Mouse (Mus musculus): ENCODE data around the gene Tlr5. TPM values are rescaled to one million over a fixed set of nuclear protein-coding genes. Genes with fewer than 3 reads are reported as not detected.

Gene Tlr5
- polyA plus RNA-seq (2016; fragmentation: Nextera tagmentation; extraction: Ambion mirVana), result 0.17 and 0.31 TPM in 2 replicates

DNA sequence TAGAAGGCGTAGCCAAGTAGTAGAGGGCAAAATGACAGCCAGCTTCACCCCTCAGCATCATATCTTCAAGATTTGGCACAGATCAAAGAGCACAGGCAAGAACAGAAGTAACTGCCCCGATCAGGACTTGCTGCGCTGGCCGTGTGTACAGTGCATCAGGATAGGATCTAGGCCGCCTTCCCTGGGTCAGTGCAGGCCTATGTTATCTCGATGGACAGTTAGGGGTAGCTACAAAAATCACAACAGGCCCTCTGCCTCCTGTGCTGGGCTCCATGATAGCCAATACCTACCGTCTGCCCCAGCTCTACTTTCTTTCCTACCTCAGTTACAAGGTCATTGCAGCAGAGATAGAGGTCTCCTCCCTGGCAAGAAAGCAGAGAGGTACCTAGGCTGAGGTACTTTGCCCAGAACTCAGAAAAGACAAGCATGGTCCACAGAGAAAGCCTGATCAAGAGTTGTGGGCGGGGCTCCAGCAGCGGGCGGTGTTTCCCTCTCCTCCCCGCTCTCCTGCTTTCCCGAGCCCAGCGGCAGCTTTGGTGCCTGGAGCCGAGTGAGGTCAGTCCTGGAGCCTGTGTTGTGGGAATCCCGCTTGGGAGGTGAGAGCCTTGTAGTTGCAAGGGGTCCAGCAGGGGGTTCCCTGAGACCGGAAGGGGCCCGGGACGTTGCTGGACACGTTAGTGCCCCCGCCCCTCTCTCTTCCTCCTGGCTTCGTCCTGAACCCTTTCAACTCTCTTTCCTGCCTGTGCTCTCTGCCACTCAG lies at the start of gene Tlr5:
TSS of gene Tlr5 (plus strand) at position 502 of the 760 bp plus-strand sequence.
- Histone ChIP-seq H3K27ac (peak within 1 kb of the TSS; percentile 61), H3K27me3 (peaks cover 48% of the 10 kb centered on the region), H3K4me2 (peak within 1 kb of the TSS; percentile 62), H3K4me1 (peaks cover 36% of the 10 kb centered on the region), H3K9ac (peak within 1 kb of the TSS; percentile 53), H3K9me3 (no peaks in the 10 kb centered on the region), H3K36me3 (replicated peaks) (no peaks in the 10 kb centered on the region), H3K4me3 (replicated peaks) (peak within 1 kb of the TSS; percentile 40)
- 21% methylated on average over 21 of the region's 21 CpGs for WGBS
- peak; percentile 34; the same call in 1 of the 2 replicates for ATAC-seq (ENCODE audit: low FRiP score)

DNA sequence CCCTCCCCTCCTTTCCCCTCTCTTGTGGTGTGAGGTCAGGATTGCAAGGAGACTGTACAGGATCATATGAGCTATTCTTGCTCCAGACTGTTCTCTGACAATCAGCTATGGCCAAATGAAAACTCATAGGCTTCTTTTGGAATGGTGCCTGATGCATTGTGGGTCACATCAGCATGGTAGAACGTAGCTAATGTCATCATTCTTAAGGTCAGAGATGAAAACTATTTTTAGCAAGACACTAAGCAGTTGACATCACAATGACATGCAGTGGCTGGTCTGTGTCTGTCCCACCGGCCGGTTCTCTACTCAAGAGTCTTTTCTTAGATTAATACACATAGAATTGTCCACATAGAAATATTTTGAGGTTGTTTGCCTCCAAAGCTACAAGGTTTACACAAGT lies 48.9 kb upstream of the Tlr5 start:
- Histone ChIP-seq H3K4me2 (no peak overlapping the region), H3K9ac (no peak overlapping the region), H3K27ac (no peak overlapping the region), H3K4me1 (peaks cover 16% of the 10 kb centered on the region), H3K27me3 (no peaks in the 10 kb centered on the region; the same call in 1 of the 2 replicates), H3K4me3 (replicated peaks) (no peak overlapping the region), H3K9me3 (no peaks in the 10 kb centered on the region), H3K36me3 (replicated peaks) (no peaks in the 10 kb centered on the region)
- no peak for ATAC-seq (ENCODE audit: low FRiP score)
- 89% methylated on average over 3 of the region's 3 CpGs for WGBS

DNA sequence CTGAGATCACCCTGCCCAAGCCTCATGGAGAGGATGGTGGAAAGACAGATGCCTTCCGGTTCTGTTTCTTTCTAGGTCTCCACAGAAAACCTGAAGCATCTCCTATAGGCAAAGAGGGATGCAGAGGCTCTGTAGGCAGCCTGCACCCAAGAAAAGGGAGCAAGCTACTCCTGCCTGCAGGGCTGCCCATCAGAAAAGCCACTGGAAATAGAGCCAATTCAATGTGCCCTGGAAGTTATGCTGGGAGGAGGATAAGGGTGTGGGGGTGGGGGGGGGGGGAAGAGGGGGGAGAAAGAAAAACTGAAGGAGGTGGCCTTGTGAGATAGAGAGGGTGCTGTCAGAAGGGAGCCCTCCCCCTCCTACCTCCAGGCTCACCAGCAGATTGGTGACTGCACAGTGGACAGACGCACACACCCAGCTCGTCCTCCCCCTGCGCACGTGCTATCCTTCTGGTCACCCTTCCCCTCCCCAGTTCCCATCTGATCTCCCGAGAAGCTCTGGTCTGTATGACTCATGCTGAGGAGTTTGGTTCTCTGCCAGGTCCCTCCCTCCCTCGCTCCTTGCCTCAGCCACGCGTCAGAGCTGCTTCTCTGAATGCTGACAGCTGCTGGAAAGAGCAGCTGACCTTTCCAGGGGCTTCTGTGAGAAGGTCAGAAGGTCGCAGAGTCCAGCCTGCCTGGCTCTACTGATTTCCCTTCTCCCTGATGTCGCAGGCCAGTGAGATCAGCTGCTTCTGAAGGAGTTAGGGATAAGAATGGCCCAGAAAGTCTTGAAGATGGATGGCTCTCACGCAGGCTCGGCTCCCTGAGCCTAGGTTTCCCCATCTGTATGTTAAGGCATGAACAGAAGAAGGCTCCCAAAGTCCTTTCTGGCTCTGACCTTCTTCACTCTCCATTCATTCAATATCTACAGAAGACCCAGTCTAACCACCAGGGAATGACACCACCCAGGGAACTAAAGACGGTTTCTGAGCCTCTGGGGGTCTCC lies 46.2 kb upstream of the Tlr5 start:
- Histone ChIP-seq H3K4me1 (peaks cover 16% of the 10 kb centered on the region), H3K27ac (0 out of 2 replicates have a peak overlapping the region, but pooled peaks have one; percentile 42), H3K4me3 (replicated peaks) (no peak overlapping the region), H3K36me3 (replicated peaks) (no peaks in the 10 kb centered on the region), H3K27me3 (no peaks in the 10 kb centered on the region; the same call in 1 of the 2 replicates), H3K4me2 (0 out of 2 replicates have a peak overlapping the region, but pooled peaks have one; percentile 6), H3K9ac (no peak overlapping the region), H3K9me3 (no peaks in the 10 kb centered on the region)
- ATAC-seq (ENCODE audit: low FRiP score), result peak; percentile 86
- 21% methylated on average over 14 of the region's 14 CpGs for WGBS

DNA sequence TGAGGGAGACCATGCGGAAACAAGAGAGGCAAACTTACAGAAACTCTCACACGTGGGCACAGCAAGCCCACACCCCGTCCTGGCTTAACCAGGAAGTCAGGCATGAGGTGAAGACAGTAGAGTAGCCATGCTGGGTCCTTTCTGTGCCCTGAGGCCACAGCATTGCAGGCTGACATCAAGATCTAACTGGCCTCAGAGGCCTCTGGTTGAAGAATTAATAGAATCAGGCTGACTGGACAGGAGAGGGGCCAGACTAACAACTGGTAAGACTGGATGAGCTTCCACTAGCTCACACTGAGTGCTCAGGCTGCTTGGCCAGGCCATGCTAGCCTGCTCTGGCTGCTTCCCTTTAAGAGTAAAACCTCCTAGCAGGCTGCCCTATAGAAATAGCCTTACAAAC lies 45.5 kb upstream of the Tlr5 start:
- 0 out of 2 replicates have a peak overlapping the region, but pooled peaks have one; percentile 42 for H3K27ac ChIP-seq
- no peak overlapping the region for H3K4me2 ChIP-seq
- peaks cover 16% of the 10 kb centered on the region for H3K4me1 ChIP-seq
- WGBS, result 45% methylated on average over 3 of the region's 3 CpGs
- no peaks in the 10 kb centered on the region for H3K9me3 ChIP-seq
- no peaks in the 10 kb centered on the region; the same call in 1 of the 2 replicates for H3K27me3 ChIP-seq
- no peak overlapping the region for H3K4me3 ChIP-seq (replicated peaks)
- ATAC-seq (ENCODE audit: low FRiP score), result no peak
- H3K36me3 ChIP-seq (replicated peaks), result no peaks in the 10 kb centered on the region
- no peak overlapping the region for H3K9ac ChIP-seq

DNA sequence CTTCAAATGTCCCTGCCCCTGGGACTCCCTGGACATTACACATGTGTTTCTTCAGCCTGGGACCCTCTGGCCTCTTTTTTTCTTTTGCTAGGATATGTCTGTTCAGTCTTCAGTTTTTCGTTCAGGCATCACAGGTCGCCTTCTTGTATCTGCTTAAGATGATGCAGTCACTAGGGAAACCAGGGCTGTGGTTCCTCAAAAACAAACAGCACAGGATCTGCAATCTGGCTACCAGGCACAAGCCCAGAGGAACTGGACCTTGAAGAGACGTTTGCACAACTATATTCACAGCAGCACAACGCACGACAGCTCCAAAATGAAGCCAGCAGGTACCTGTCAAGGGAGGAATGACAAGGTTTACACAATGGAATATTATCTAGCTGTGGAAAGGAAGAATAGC lies 45.0 kb upstream of the Tlr5 start:
- 88% methylated on average over 5 of the region's 5 CpGs for WGBS
- Histone ChIP-seq H3K9ac (no peak overlapping the region), H3K4me2 (no peak overlapping the region), H3K4me3 (replicated peaks) (no peak overlapping the region), H3K27me3 (no peaks in the 10 kb centered on the region; the same call in 1 of the 2 replicates), H3K4me1 (peaks cover 16% of the 10 kb centered on the region), H3K27ac (no peak overlapping the region), H3K36me3 (replicated peaks) (no peaks in the 10 kb centered on the region), H3K9me3 (no peaks in the 10 kb centered on the region)
- ATAC-seq (ENCODE audit: low FRiP score), result no peak

DNA sequence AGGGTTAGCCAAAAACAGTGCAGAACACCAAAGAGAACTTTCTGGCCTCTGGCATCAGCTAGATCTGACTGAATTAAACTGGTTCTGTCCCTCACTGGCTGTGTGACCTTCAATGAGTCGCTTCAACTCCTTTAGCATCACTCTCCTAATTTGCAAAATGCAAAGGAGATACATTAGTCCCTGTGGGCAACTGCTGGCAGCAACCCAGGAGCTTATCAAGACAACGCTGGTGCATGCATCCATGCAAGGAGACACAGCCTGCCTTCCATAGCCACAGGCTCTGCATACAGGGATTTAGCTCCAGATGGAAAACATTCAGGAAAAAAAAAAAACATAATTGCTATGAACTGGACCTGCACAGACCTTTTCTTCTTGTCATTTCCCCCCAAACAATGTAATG lies 42.0 kb upstream of the Tlr5 start:
- no peak overlapping the region for H3K4me3 ChIP-seq (replicated peaks)
- no peaks in the 10 kb centered on the region for H3K9me3 ChIP-seq
- no peaks in the 10 kb centered on the region for H3K36me3 ChIP-seq (replicated peaks)
- peaks cover 16% of the 10 kb centered on the region for H3K4me1 ChIP-seq
- ATAC-seq (ENCODE audit: low FRiP score), result no peak
- no peak overlapping the region for H3K27ac ChIP-seq
- WGBS, result 74% methylated on average over 2 of the region's 2 CpGs
- H3K9ac ChIP-seq, result no peak overlapping the region
- no peaks in the 10 kb centered on the region; the same call in 1 of the 2 replicates for H3K27me3 ChIP-seq
- no peak overlapping the region for H3K4me2 ChIP-seq

DNA sequence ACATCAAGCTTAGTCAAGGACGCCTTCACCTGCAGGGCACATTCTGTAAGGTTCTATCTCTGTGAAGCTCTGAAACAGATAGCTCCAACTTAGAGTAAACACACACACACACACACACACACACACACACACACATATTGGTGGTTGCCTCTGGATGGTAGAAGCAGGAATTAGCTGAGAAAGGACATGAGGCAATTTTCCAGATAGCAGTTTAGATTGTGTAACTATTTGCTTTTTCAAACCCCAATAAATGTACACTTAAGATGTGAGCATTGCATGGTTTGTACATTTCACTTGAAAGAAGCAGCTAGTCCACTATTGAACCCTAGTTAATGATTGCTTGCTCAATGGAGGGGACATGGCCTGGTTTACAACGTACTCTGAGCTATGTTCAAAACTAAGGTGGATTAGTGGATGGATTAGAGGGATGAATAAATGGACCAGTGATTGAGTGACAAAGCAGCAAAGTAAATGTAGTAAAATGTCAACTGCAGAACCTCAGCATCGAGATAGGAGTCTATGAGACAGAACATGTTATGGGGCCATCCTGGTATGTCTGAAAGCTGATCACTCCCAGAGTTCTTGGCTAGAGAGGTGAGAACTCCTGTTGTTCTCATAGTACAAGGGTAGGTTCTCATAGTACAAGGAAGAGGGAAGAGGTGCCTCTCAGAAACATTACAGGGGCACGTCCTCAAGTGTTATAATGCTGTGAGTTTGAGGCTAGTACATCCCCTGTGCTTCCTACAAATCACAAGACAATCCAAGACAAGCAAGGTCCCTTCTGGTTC lies 40.3 kb upstream of the Tlr5 start:
- Histone ChIP-seq H3K4me1 (peaks cover 11% of the 10 kb centered on the region), H3K4me2 (no peak overlapping the region), H3K4me3 (replicated peaks) (no peak overlapping the region), H3K9ac (no peak overlapping the region), H3K27ac (no peak overlapping the region), H3K27me3 (no peaks in the 10 kb centered on the region; the same call in 1 of the 2 replicates), H3K9me3 (no peaks in the 10 kb centered on the region), H3K36me3 (replicated peaks) (no peaks in the 10 kb centered on the region)
- 86% methylated on average over 4 of the region's 4 CpGs for WGBS
- ATAC-seq (ENCODE audit: low FRiP score), result no peak

DNA sequence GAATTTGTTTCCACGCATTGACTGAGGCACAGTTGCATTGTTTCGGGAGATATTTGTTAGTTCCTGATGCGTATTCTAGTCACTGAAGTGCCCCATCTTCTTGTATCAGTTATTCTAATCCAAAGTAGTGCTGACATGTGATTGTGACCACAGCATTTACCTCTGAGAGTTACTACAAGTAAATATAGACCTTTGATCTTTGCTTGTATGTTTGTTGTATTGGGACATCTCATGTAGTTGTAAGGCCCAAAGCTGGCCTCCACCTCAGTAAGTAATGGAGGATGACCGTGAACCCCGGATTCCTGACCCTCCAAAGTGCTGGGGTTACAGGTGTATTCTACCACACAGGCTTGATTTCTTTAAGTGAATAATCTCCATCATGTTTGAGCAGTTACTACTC lies 38.4 kb upstream of the Tlr5 start:
- Histone ChIP-seq H3K9ac (no peak overlapping the region), H3K4me2 (no peak overlapping the region), H3K27me3 (no peaks in the 10 kb centered on the region), H3K36me3 (replicated peaks) (no peaks in the 10 kb centered on the region), H3K4me1 (peaks cover 16% of the 10 kb centered on the region), H3K9me3 (no peaks in the 10 kb centered on the region), H3K27ac (no peak overlapping the region), H3K4me3 (replicated peaks) (no peak overlapping the region)
- 96% methylated on average over 5 of the region's 5 CpGs for WGBS
- ATAC-seq (ENCODE audit: low FRiP score), result no peak

DNA sequence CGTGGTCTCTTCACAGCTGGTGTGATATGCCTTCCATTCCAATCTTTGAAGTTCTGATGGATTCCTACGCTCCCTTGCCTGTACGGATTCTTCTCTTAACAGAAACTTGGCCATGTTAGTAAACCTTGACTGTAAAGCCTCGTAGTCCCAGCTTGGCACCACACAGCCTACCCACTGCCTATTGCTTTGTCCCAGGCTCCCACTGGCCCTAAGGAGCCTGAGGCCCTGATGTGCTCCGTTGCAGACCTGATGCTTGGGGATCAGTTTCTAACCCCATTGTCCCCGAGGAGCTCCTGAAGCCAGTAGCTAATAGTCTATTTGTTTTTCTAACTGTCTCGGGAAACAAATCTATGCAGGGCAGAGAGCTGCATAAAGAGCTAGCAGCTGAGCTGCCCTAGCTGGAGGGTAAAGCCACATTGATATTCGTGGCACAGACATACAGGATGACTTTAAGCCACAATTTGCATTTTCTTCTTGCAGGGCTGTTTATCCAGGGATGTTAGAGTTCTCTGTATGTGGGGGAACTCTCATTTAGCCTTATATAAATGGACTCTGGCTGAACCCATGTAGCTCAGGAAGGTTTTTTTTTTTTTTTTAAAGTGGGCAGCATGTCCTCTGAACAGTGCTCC lies 35.8 kb upstream of the Tlr5 start:
- no peaks in the 10 kb centered on the region for H3K27me3 ChIP-seq
- H3K4me2 ChIP-seq, result no peak overlapping the region
- H3K4me1 ChIP-seq, result peaks cover 25% of the 10 kb centered on the region
- 33% methylated on average over 8 of the region's 8 CpGs for WGBS
- no peaks in the 10 kb centered on the region for H3K9me3 ChIP-seq
- 0 out of 2 replicates have a peak, but pooled peaks have one; percentile 27 for ATAC-seq (ENCODE audit: low FRiP score)
- H3K4me3 ChIP-seq (replicated peaks), result no peak overlapping the region
- peak overlapping the region; percentile 57 for H3K27ac ChIP-seq
- no peak overlapping the region for H3K9ac ChIP-seq
- no peaks in the 10 kb centered on the region for H3K36me3 ChIP-seq (replicated peaks)

DNA sequence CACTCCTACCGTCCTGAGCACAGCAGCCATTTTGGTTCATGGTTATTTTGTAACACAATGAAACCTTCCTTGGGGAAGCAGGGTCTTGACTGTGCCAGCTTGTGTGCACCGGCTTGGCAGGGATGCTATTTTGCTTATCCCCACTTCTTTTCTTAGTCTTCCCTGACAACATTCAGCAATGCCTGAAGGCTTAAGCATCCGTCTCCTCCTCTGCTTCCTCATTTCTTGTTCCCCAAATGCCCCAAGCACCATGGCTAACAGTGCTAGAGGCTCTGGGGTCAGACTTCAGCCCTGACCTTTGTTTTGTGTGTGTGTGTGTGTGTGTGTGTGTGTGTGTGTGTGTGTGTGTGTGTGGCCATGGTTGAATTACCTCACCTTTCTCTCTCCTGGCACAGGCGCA lies 31.8 kb upstream of the Tlr5 start:
- H3K4me3 ChIP-seq (replicated peaks), result no peak overlapping the region
- no peaks in the 10 kb centered on the region for H3K9me3 ChIP-seq
- no peaks in the 10 kb centered on the region for H3K36me3 ChIP-seq (replicated peaks)
- H3K27me3 ChIP-seq, result no peaks in the 10 kb centered on the region
- H3K9ac ChIP-seq, result no peak overlapping the region
- peaks cover 25% of the 10 kb centered on the region for H3K4me1 ChIP-seq
- no peak for ATAC-seq (ENCODE audit: low FRiP score)
- WGBS, result 64% methylated on average over 4 of the region's 4 CpGs
- no peak overlapping the region for H3K27ac ChIP-seq
- H3K4me2 ChIP-seq, result no peak overlapping the region

DNA sequence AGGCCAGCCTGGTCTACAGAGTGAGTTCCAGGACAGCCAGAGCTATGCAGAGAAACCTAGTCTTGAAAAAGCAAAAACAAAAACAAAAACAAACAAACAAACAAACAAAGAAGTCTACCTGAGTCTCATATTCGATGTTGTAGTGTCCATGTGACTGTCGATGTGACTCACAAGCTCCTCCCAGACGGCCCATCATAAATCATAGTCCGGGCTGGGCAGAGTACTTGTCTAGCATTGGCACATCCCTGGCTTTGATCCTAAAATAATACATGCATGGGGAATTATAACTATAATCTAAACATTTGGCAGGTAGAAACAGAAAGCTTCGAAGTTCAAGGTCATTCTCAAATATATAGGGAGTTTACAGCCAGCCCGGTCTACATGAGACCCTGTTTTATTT lies 28.1 kb upstream of the Tlr5 start:
- Histone ChIP-seq H3K9me3 (no peaks in the 10 kb centered on the region), H3K4me3 (replicated peaks) (no peak overlapping the region), H3K27me3 (no peaks in the 10 kb centered on the region), H3K4me1 (peaks cover 8% of the 10 kb centered on the region; the same call in 1 of the 2 replicates), H3K27ac (no peak overlapping the region), H3K36me3 (replicated peaks) (no peaks in the 10 kb centered on the region), H3K9ac (no peak overlapping the region), H3K4me2 (no peak overlapping the region)
- WGBS, result 90% methylated on average over 6 of the region's 6 CpGs
- ATAC-seq (ENCODE audit: low FRiP score), result no peak

All from forebrain, embryonic 12.5 days (tissue).